ENCODE assay signal across 18 mouse cellular contexts in the genomic region with DNA sequence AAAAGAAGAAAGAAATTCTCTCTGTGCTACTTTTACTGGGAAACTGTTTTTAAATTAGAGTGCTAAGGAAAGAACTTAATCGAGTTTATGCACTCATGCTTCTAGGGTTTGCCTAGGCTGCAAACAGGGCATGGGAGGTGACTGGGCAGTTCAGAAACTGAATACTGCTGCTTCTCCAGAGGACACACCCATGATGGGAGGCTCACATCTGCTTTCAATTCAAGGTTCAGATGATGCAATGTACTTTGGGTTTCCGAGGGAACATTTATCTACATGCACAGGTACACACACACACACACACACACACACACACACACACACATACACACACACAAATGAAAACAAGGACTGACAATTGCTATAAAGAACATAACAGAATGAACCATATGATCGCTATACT.
"Had no signal": no experiment of that assay in that cellular context is flagged by ENCODE, and none has a peak within 500 bp of the region (broad histone marks: within the 10 kb centered on the region; RNA-seq: fewer than 3 reads in every experiment).

No protein-coding gene starts in this region.

- H3K9me3 ChIP-seq: neural tube, embryonic 12.5 days; neural tube, embryonic 15.5 days; stomach, embryonic 15.5 days had no signal

- H3K9ac ChIP-seq: liver, embryonic 14.5 days; neural tube, embryonic 12.5 days; neural tube, embryonic 15.5 days; stomach, embryonic 15.5 days had no signal

- H3K27me3 ChIP-seq: neural tube, embryonic 12.5 days; neural tube, embryonic 15.5 days; stomach, embryonic 15.5 days had no signal

- H3K4me1 ChIP-seq: neural tube, embryonic 12.5 days; neural tube, embryonic 15.5 days; stomach, embryonic 15.5 days had no signal

- H3K4me2 ChIP-seq: liver, embryonic 11.5 days; midbrain, embryonic 11.5 days; neural tube, embryonic 12.5 days; neural tube, embryonic 15.5 days; stomach, embryonic 15.5 days had no signal

- H3K27ac ChIP-seq: kidney, postnatal 0 days; layer of hippocampus, adult 2 months; liver, embryonic 14.5 days; neural tube, embryonic 12.5 days; neural tube, embryonic 15.5 days; stomach, embryonic 15.5 days had no signal

- DNase-seq: kidney, postnatal 25 days; layer of hippocampus, adult 9-11 months; lung, adult 18-20 months; lung, postnatal 14 days; lung, postnatal 4 days; midbrain, embryonic 14.5 days; right cerebral cortex, adult 18-20 months; right cerebral cortex, postnatal 14 days; right cerebral cortex, postnatal 4 days; thymus, postnatal 25 days had no signal

- H3K4me3 ChIP-seq: layer of hippocampus, adult 2 months; neural tube, embryonic 12.5 days; neural tube, embryonic 15.5 days; stomach, embryonic 15.5 days had no signal

- H3K36me3 ChIP-seq: neural tube, embryonic 12.5 days; neural tube, embryonic 15.5 days; stomach, embryonic 15.5 days had no signal
